Mouse (Mus musculus) neural tube, embryonic 14.5 days (tissue): ENCODE measurements around the gene Osbpl3. TPM values are rescaled to one million over a fixed set of nuclear protein-coding genes. Genes with fewer than 3 reads are reported as not detected.

Experiments
- ATAC-seq: fragments of 200-750 bp; cut with Nextera tagmentation; 2 replicates; pipeline ENCODE4 v1.8.0; 2017; ENCODE audit warnings: low read depth, mild to moderate bottlenecking, moderate TSS enrichment, moderate library complexity
- H3K27ac ChIP-seq: fragments of 300-500 bp; sonication (generic); 2 replicates; pipeline ENCODE4 v1.5.1; 2014; ENCODE audit warnings: low read depth, mild to moderate bottlenecking, control low read depth, low read length, moderate library complexity, mixed read lengths
- H3K27me3 ChIP-seq: fragments of 300-500 bp; sonication (generic); 2 replicates; pipeline ENCODE4 v1.6.1; 2014; ENCODE audit warnings: low read length; ENCODE audit not compliant: control insufficient read depth, insufficient read depth
- H3K36me3 ChIP-seq: fragments of 300-500 bp; sonication (generic); 2 replicates; pipeline ENCODE4 v1.6.1; 2014; ENCODE audit warnings: low read length, mixed read lengths; ENCODE audit not compliant: control insufficient read depth, insufficient read depth
- H3K4me1 ChIP-seq: fragments of 300-500 bp; sonication (generic); 2 replicates; pipeline ENCODE4 v1.6.1; 2014; ENCODE audit warnings: low read length; ENCODE audit not compliant: control insufficient read depth, insufficient read depth
- H3K4me2 ChIP-seq: fragments of 300-500 bp; sonication (generic); 2 replicates; pipeline ENCODE4 v1.6.1; 2014; ENCODE audit warnings: mild to moderate bottlenecking, low read depth, low read length, control low read depth
- H3K4me3 ChIP-seq: fragments of 300-500 bp; sonication (generic); 2 replicates; pipeline ENCODE4 v1.5.1; 2014; ENCODE audit warnings: low read depth, low read length, control low read depth, mixed read lengths
- H3K9ac ChIP-seq: fragments of 300-500 bp; sonication (generic); replicated peaks from 2 replicates; pipeline ENCODE4 v1.6.1; 2014; ENCODE audit warnings: low read depth, mild to moderate bottlenecking, control low read depth, low read length, mixed read lengths
- H3K9me3 ChIP-seq: fragments of 300-500 bp; sonication (generic); 2 replicates; pipeline ENCODE4 v1.6.1; 2016; ENCODE audit warnings: low read length; ENCODE audit not compliant: control insufficient read depth
- whole genome bisulfite sequencing: fragments of 180-500 bp; shearing (Covaris S2); extraction: QIAGEN DNeasy Blood & Tissue Kit; methylation state at CpG from one replicate; pipeline ENCODE4 v1.1.7; 2014; 5-methylcytosine and 5-hydroxymethylcytosine counted together
- polyA plus RNA-seq: library from polyadenylated mRNA; unstranded; fragments of >200 nt; fragmentation: Nextera tagmentation; extraction: Ambion mirVana; gene quantifications from 2 replicates; pipeline ENCODE4 v1.2.1, GENCODE M21; 2014

Osbpl3 gene
- polyA plus RNA-seq, 1 experiment from 2014 or later = 3.2 TPM

DNA sequence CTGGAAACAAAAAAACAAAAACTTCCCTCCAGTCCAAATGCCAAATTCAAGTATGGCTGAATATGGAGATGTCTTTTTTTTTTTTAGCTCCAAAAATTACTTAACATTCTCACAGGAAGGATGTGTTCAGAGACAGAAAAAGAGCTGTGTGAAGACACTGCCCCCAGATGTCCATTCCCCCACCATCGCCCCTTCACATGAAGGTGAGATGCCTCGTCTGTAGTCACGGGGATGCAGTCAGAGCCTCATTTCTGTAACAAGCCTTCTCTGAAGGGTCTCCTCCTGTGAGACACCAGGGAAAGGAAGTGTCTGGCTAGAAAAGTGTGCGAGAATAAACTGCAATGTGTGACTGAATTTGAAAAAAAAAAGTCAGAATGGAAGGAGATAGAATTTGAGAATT, 53.1 kb downstream of the Osbpl3 start:
- Histone ChIP-seq H3K27me3 (no peaks in the 10 kb centered on the region), H3K4me3 (no peak overlapping the region), H3K27ac (no peak overlapping the region), H3K9me3 (no peaks in the 10 kb centered on the region), H3K9ac (no peak overlapping the region), H3K4me1 (no peaks in the 10 kb centered on the region), H3K36me3 (no peaks in the 10 kb centered on the region), H3K4me2 (no peak overlapping the region)
- no peak for ATAC-seq
- 87% methylated on average over 4 of the region's 4 CpGs for WGBS

DNA sequence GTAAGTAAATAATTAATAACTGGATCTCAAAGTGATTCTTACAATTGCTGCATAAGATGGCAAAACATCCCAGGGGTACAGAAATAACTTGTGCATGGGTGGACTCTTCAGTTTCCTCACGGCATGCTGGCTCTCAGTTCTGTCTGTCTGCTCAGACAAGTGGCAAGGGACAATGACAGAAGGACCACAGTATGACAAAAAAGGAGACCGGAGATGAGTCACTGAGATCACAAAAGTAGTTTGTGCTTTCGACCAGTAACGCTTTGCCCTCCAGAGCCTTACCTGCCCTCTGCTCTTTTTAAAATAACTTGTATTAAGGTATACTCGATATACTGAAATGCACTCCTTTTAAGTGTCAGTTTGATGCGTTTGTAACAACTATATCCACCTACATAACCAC, 55.8 kb downstream of the Osbpl3 start:
- H3K4me3 ChIP-seq = no peak overlapping the region
- H3K27ac ChIP-seq = no peak overlapping the region
- ATAC-seq = no peak
- H3K4me1 ChIP-seq = no peaks in the 10 kb centered on the region
- H3K9ac ChIP-seq = no peak overlapping the region
- 89% methylated on average over 6 of the region's 6 CpGs for whole genome bisulfite sequencing
- H3K4me2 ChIP-seq = no peak overlapping the region
- no peaks in the 10 kb centered on the region for H3K9me3 ChIP-seq
- H3K27me3 ChIP-seq = no peaks in the 10 kb centered on the region
- H3K36me3 ChIP-seq = no peaks in the 10 kb centered on the region

DNA sequence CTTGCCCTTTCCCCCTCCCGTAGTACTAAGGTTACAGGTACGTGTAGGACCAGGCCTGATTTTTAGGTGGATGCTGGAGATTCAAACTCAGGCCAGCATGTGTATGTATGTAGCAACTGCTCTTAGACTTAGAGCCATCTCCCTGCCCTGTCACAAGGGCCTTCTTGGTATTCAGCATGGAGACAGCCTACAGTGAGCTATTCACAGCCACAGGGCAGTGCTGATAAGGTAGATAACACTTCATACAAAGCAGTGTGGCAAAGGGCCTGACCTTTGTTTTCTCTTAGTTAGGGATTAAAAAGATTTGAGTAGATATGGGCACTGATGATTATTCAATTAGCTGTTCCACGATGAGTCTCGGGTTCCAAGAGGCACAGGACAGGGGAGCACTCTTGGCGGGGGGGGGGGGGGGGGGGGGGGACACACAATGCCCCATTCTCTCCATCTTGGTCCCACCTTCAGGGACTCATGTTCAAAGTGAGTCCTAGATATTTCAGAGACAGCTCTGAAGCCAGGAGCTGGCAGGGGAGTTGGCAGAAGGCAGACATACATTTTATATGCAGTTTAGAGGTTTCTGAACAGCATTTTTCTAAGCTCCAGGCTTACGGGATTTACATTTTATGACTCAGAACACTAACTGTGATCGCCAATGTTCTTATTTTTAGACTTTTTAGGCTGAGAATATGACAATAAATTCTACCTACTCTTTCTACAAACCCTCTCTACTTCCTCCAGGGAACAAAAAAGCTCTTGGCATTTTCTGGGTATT, 56.4 kb downstream of the Osbpl3 start:
- no peak overlapping the region for H3K4me2 ChIP-seq
- H3K4me1 ChIP-seq = no peaks in the 10 kb centered on the region
- no peaks in the 10 kb centered on the region for H3K9me3 ChIP-seq
- ATAC-seq = no peak
- no peak overlapping the region for H3K27ac ChIP-seq
- WGBS = 77% methylated on average over 6 of the region's 7 CpGs
- no peak overlapping the region for H3K4me3 ChIP-seq
- H3K27me3 ChIP-seq = no peaks in the 10 kb centered on the region
- H3K36me3 ChIP-seq = no peaks in the 10 kb centered on the region
- no peak overlapping the region for H3K9ac ChIP-seq

- H3K4me2 ChIP-seq = no peak overlapping the region
- WGBS = 91% methylated on average over 6 of the region's 6 CpGs
- no peaks in the 10 kb centered on the region for H3K36me3 ChIP-seq
- no peak for ATAC-seq
- H3K27me3 ChIP-seq = no peaks in the 10 kb centered on the region
- no peak overlapping the region for H3K4me3 ChIP-seq
- H3K9ac ChIP-seq = no peak overlapping the region
- no peak overlapping the region for H3K27ac ChIP-seq
- no peaks in the 10 kb centered on the region for H3K9me3 ChIP-seq
- H3K4me1 ChIP-seq = no peaks in the 10 kb centered on the region
Measured at GRCm38 (mm10) chr6:50398324-50398723, 57.7 kb downstream of the Osbpl3 start.

- no peak overlapping the region for H3K27ac ChIP-seq
- no peak overlapping the region for H3K4me2 ChIP-seq
- H3K4me3 ChIP-seq = no peak overlapping the region
- no peaks in the 10 kb centered on the region for H3K4me1 ChIP-seq
- WGBS = 70% methylated on average over 5 of the region's 5 CpGs
- H3K27me3 ChIP-seq = no peaks in the 10 kb centered on the region
- no peak for ATAC-seq
- H3K9ac ChIP-seq = no peak overlapping the region
- no peaks in the 10 kb centered on the region for H3K9me3 ChIP-seq
- H3K36me3 ChIP-seq = no peaks in the 10 kb centered on the region
Measured at GRCm38 (mm10) chr6:50397116-50397515, 58.9 kb downstream of the Osbpl3 start.

DNA sequence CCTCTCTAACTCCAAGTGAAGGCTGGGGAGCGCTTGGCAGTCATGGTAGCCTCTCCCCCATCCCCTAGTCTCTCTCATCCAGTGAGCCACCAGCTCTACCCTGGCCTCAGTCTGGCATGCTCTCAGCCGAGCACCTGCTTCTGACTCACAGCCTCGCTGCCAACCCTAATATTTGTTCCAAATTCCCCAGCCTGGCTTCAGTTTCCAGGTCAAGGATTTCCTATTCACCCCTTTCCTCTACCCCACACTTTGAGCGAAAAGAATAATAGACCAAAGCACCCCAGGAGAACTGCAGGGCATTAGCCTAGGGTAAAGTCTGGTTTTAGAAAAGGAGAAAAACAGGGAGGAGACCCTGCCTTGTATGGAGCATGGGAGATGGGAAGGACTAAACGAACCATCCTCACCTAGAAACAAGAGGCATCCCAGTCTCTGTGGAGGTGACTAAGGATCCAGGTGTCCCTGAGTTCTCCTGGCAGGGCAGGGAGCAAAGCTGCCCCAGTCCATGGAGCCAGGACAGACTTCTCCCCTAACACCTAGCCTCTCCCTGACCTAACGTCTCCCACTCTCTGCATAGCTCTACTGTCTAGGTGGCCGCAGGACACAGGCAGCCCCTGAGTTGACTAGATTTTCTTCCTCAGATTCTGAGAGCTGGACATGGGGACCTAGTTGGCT, 60.2 kb downstream of the Osbpl3 start:
- no peaks in the 10 kb centered on the region for H3K36me3 ChIP-seq
- H3K27ac ChIP-seq = no peak overlapping the region
- H3K9me3 ChIP-seq = no peaks in the 10 kb centered on the region
- no peak for ATAC-seq
- no peak overlapping the region for H3K4me2 ChIP-seq
- H3K4me3 ChIP-seq = no peak overlapping the region
- no peaks in the 10 kb centered on the region for H3K27me3 ChIP-seq
- 78% methylated on average over 7 of the region's 7 CpGs for WGBS
- no peaks in the 10 kb centered on the region for H3K4me1 ChIP-seq
- H3K9ac ChIP-seq = no peak overlapping the region

DNA sequence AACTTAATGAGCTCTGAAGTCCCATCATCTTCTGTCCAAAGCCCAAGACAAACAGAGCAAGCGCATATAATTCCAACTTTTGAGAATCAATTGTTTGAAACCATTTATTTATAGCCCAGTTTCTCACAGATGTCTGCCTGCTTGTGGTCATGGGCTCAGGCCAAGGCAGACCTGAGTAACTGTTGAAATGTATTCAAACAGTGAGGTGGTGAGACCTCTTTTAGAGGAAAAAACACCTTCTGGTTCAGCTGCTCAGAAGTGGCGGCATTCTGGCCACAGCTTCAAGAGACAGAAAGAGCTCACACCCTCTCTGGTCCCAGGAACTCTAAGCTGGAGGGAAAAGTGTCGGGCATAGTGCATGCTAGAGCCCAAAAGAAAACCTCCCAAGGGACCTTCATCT, 61.6 kb downstream of the Osbpl3 start:
- 84% methylated on average over 3 of the region's 3 CpGs for WGBS
- Histone ChIP-seq H3K36me3 (no peaks in the 10 kb centered on the region), H3K27ac (no peak overlapping the region), H3K9ac (no peak overlapping the region), H3K9me3 (no peaks in the 10 kb centered on the region), H3K4me3 (no peak overlapping the region), H3K4me2 (no peak overlapping the region), H3K4me1 (no peaks in the 10 kb centered on the region), H3K27me3 (no peaks in the 10 kb centered on the region)
- no peak for ATAC-seq

GRCm38 (mm10) chr6:50393960-50394359, 62.0 kb downstream of the Osbpl3 start:
- ATAC-seq = no peak
- Histone ChIP-seq H3K27me3 (no peaks in the 10 kb centered on the region), H3K27ac (no peak overlapping the region), H3K9me3 (no peaks in the 10 kb centered on the region), H3K4me3 (no peak overlapping the region), H3K36me3 (no peaks in the 10 kb centered on the region), H3K4me2 (no peak overlapping the region), H3K9ac (no peak overlapping the region), H3K4me1 (no peaks in the 10 kb centered on the region)
- WGBS = 87% methylated on average over 8 of the region's 8 CpGs

GRCm38 (mm10) chr6:50391951-50392350, 64.0 kb downstream of the Osbpl3 start:
- no peak overlapping the region for H3K9ac ChIP-seq
- no peaks in the 10 kb centered on the region for H3K4me1 ChIP-seq
- H3K4me3 ChIP-seq = no peak overlapping the region
- no peaks in the 10 kb centered on the region for H3K9me3 ChIP-seq
- H3K27ac ChIP-seq = no peak overlapping the region
- H3K4me2 ChIP-seq = no peak overlapping the region
- H3K36me3 ChIP-seq = no peaks in the 10 kb centered on the region
- no peaks in the 10 kb centered on the region for H3K27me3 ChIP-seq
- WGBS = 72% methylated on average over 3 of the region's 3 CpGs
- ATAC-seq = no peak
